ENCODE assay signal across 8 mouse cellular contexts in the genomic region with DNA sequence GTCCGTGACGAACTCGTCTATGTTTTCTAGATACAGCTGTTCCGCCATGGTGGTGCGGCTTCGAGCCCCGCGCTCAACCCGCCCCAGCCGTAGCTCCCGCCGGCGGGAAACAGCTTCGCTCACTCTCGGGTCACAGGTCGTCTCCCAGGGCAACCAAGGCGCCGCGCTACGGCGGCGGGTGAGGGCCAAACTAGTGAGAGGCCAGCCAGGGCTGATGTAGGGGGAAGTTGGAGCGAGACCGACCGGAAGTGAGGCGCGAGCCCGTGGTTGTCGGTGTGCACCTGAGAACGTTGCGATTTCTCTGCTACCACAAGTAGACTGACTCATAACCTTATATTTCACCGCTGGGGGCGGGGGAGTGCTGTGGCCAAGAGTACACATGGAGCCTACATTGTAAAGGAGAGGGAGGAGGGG. TPM values are rescaled to one million over a fixed set of nuclear protein-coding genes. Genes with fewer than 3 reads are reported as not detected.
DNase-seq lines count a peak whose midpoint lies in the region; ATAC-seq lines count a peak whose summit lies in the region.

A gene (minus strand): TSS at position 190 of the 414 bp plus-strand sequence.

- peak within 1 kb of the TSS; percentile 94 for H3K4me3 ChIP-seq in heart, embryonic 10.5 days
- H3K4me3 ChIP-seq in kidney, embryonic 15.5 days (replicated peaks) = peak within 1 kb of the TSS; percentile 99

- H3K27me3 ChIP-seq in heart, embryonic 10.5 days (ENCODE audit: insufficient read depth, poor library complexity, severe bottlenecking) = no peaks in the 10 kb centered on the region
- H3K27me3 ChIP-seq in kidney, embryonic 15.5 days = no peaks in the 10 kb centered on the region

- H3K4me1 ChIP-seq in heart, embryonic 10.5 days = 0 out of 2 replicates have a peak, but pooled peaks cover 2% of the 10 kb centered on the region
- H3K4me1 ChIP-seq in kidney, embryonic 15.5 days = peaks cover 19% of the 10 kb centered on the region

- H3K27ac ChIP-seq in heart, embryonic 10.5 days = peak within 1 kb of the TSS; percentile 95
- H3K27ac ChIP-seq in kidney, embryonic 15.5 days = peak within 1 kb of the TSS; percentile 95

- H3K36me3 ChIP-seq in heart, embryonic 10.5 days = peaks cover 29% of the 10 kb centered on the region
- H3K36me3 ChIP-seq in kidney, embryonic 15.5 days = peaks cover 32% of the 10 kb centered on the region

- DNase-seq in B cell, adult 2 months = peak; percentile 100
- DNase-seq in brain, adult 2 months (ENCODE audit: low read depth, low spot score) = peak; percentile 98
- DNase-seq in heart, embryonic 10.5 days (ENCODE audit: low spot score) = peak; percentile 99
- peak; percentile 97 for DNase-seq in liver
- DNase-seq in spleen, postnatal 4 days (ENCODE audit: low spot score in 2 of 2) = peak; percentile 99

- no peaks in the 10 kb centered on the region for H3K9me3 ChIP-seq in heart, embryonic 10.5 days
- H3K9me3 ChIP-seq in kidney, embryonic 15.5 days (replicated peaks) = 0 out of 2 replicates have a peak, but pooled peaks cover 4% of the 10 kb centered on the region

- H3K9ac ChIP-seq in kidney, embryonic 15.5 days = peak within 1 kb of the TSS; percentile 94

- under 1% methylated on average over 33 of the region's 33 CpGs for WGBS in heart, embryonic 10.5 days
- WGBS in kidney, embryonic 15.5 days = under 1% methylated on average over 33 of the region's 33 CpGs

- H3K4me2 ChIP-seq in kidney, embryonic 15.5 days = peak within 1 kb of the TSS; percentile 75

- peak; percentile 92 for ATAC-seq in erythroblast, adult 5-6 weeks (replicated peaks; ENCODE audit: low FRiP score, poor library complexity, severe bottlenecking)
- peak; percentile 95 for ATAC-seq in kidney, embryonic 15.5 days (replicated peaks; ENCODE audit: low FRiP score)
- ATAC-seq in monocyte, adult 5-6 weeks (replicated peaks; ENCODE audit: insufficient number of reproducible peaks, low FRiP score, low TSS enrichment, poor library complexity, severe bottlenecking) = peak; percentile 94

RNA-seq across cellular contexts. Expression of the gene that starts here (rescaled TPM):
- total RNA-seq in erythroblast, adult 5-6 weeks (2015; ENCODE audit: low replicate concordance) = 13.0 and 18.1 TPM in 2 replicates
- total RNA-seq in erythroblast, adult 5-6 weeks (2017; ENCODE audit: low replicate concordance) = 50.3 and 62.6 TPM in 2 replicates
- 51.3 and 69.9 TPM in 2 replicates for polyA plus RNA-seq in heart, embryonic 10.5 days (2016; fragmentation: Nextera tagmentation; extraction: Ambion mirVana)
- 64.3 and 66.3 TPM in 2 replicates for polyA plus RNA-seq in kidney, embryonic 15.5 days (2015; fragmentation: Nextera tagmentation; extraction: Ambion mirVana)
- 56.5 to 79.7 TPM (median 70.0 TPM) in 3 replicates for total RNA-seq in monocyte, adult 5-6 weeks (2017)

Comparison
In these comparisons a context has a peak if more than half of its experiments do, and no peak if none do; other contexts are left out.
1. Peak in every context shown above with its lines: DNase-seq, ATAC-seq, H3K4me3 ChIP-seq and H3K27ac ChIP-seq.